Mouse (Mus musculus) liver (tissue): Measurements from ENCODE around the gene Aup1.

Source experiments
- DNase-seq: peaks from one replicate; pipeline ENCODE4 v3.0.0-alpha.2; 2020; ENCODE audit warnings: mixed read lengths

Gene Aup1

GRCm38 (mm10) chr6:83031921-83032590 is 22.3 kb upstream of the Aup1 start:
- no peak for DNase-seq

- DNase-seq, result peak; percentile 77
Observed at GRCm38 (mm10) chr6:83032769-83033191, 21.5 kb upstream of the Aup1 start.

GRCm38 (mm10) chr6:83033249-83034185 is 20.8 kb upstream of the Aup1 start, which contains the start of the genes Dok1 and Loxl3:
Gene Dok1 (minus strand): TSS chr6:83033471.
Gene Loxl3 (plus strand): TSS chr6:83034173.
- peak; percentile 90 for DNase-seq

GRCm38 (mm10) chr6:83034463-83035055 is 19.8 kb upstream of the Aup1 start:
- no peak for DNase-seq

- no peak for DNase-seq
Observed at GRCm38 (mm10) chr6:83037188-83037587, 17.1 kb upstream of the Aup1 start.

GRCm38 (mm10) chr6:83038496-83039012 is 15.8 kb upstream of the Aup1 start:
- peak; percentile 95 for DNase-seq

GRCm38 (mm10) chr6:83040601-83041000 is 13.7 kb upstream of the Aup1 start:
- DNase-seq, result no peak

GRCm38 (mm10) chr6:83043561-83043960 is 10.8 kb upstream of the Aup1 start:
- no peak for DNase-seq

- DNase-seq, result no peak
Observed at GRCm38 (mm10) chr6:83043993-83044392, 10.3 kb upstream of the Aup1 start.

GRCm38 (mm10) chr6:83044742-83045141 is 9.6 kb upstream of the Aup1 start:
- no peak for DNase-seq

GRCm38 (mm10) chr6:83049367-83049766 is 5.0 kb upstream of the Aup1 start:
- no peak for DNase-seq

GRCm38 (mm10) chr6:83053136-83053960 is 973 bp upstream of the Aup1 start:
- DNase-seq, result peak; percentile 70

GRCm38 (mm10) chr6:83054871-83055431 is 630 bp downstream of the Aup1 start, which contains the start of gene Htra2:
Gene Htra2 (minus strand): TSS chr6:83055273.
- peak; percentile 74 for DNase-seq

GRCm38 (mm10) chr6:83057790-83058189 is 3.5 kb downstream of the Aup1 start, which contains the start of gene Dqx1:
Gene Dqx1 (plus strand): TSS chr6:83057844.
- DNase-seq, result peak; percentile 66

- no peak for DNase-seq
Observed at GRCm38 (mm10) chr6:83058725-83059124, 4.4 kb downstream of the Aup1 start.

GRCm38 (mm10) chr6:83065995-83066394 is 11.7 kb downstream of the Aup1 start:
- no peak for DNase-seq

GRCm38 (mm10) chr6:83066441-83066840 is 12.1 kb downstream of the Aup1 start:
- DNase-seq, result no peak

GRCm38 (mm10) chr6:83068221-83068620 is 13.9 kb downstream of the Aup1 start:
- no peak for DNase-seq

- DNase-seq, result no peak
Observed at GRCm38 (mm10) chr6:83068706-83069487, 14.6 kb downstream of the Aup1 start.

- no peak for DNase-seq
Observed at GRCm38 (mm10) chr6:83069488-83070246, 15.3 kb downstream of the Aup1 start.

- no peak for DNase-seq
Observed at GRCm38 (mm10) chr6:83070247-83070310, 15.8 kb downstream of the Aup1 start, which contains the start of gene Tlx2. Gene Tlx2 (minus strand): TSS chr6:83070293.
